Mouse (Mus musculus) MEL (cell line): ENCODE measurements around the gene Cox4i2. TPM values are rescaled to one million over a fixed set of nuclear protein-coding genes. Genes with fewer than 3 reads are reported as not detected.

Experiments
- DNase-seq: peaks from one replicate; pipeline ENCODE4 v3.0.0; 2011; ENCODE audit warnings: low read depth, low spot score
- H3K27ac ChIP-seq: 2 replicates; pipeline ENCODE4 v1.5.1; 2012; ENCODE audit warnings: low read depth, mild to moderate bottlenecking, control low read depth, low read length, moderate library complexity; ENCODE audit not compliant: control insufficient read depth
- H3K27me3 ChIP-seq, 2 experiments: fragments of 150-350 bp in 1 of 2; sonication (generic) in 1 of 2; 2 replicates each; pipeline ENCODE4 v1.6.1; 2012; ENCODE audit warnings: low read length in 2 of 2, mild to moderate bottlenecking in 2 of 2, improper control_type of control experiment in 1 of 2, moderate library complexity in 1 of 2; ENCODE audit not compliant: insufficient read depth in 2 of 2, control insufficient read depth in 1 of 2
- H3K36me3 ChIP-seq, 2 experiments: 2 replicates each; pipeline ENCODE4 v1.6.1; 2012 to 2014; ENCODE audit warnings: low read length in 2 of 2, improper control_type of control experiment in 1 of 2, inconsistent platforms in 1 of 2, mild to moderate bottlenecking in 1 of 2; ENCODE audit not compliant: insufficient read depth in 2 of 2, control insufficient read depth in 1 of 2
- H3K4me1 ChIP-seq, 2 experiments: fragments of 150-350 bp in 1 of 2; sonication (generic) in 1 of 2; 2 replicates each; pipeline ENCODE4 v1.6.1; 2012; ENCODE audit warnings: low read length in 2 of 2, improper control_type of control experiment in 1 of 2, mild to moderate bottlenecking in 1 of 2; ENCODE audit not compliant: insufficient read depth in 2 of 2, control insufficient read depth in 1 of 2
- H3K4me3 ChIP-seq, 2 experiments: fragments of 150-350 bp in 1 of 2; sonication (generic) in 1 of 2; 2 replicates each; pipeline ENCODE4 v1.5.1; 2012; ENCODE audit warnings: low read depth in 2 of 2, low read length in 2 of 2, mild to moderate bottlenecking in 2 of 2, moderate library complexity in 2 of 2, control low read depth in 1 of 2, improper control_type of control experiment in 1 of 2; ENCODE audit not compliant: control insufficient read depth in 1 of 2, insufficient read depth in 1 of 2
- H3K79me2 ChIP-seq: 2 replicates; pipeline ENCODE4 v1.6.1; 2012; ENCODE audit warnings: mild to moderate bottlenecking, low read length, moderate library complexity; ENCODE audit not compliant: control insufficient read depth, poor library complexity, insufficient read depth
- H3K9ac ChIP-seq: 2 replicates; pipeline ENCODE4 v1.6.1; 2012; ENCODE audit warnings: low read depth, mild to moderate bottlenecking, control low read depth, low read length, moderate library complexity; ENCODE audit not compliant: control insufficient read depth, poor library complexity, severe bottlenecking
- H3K9me3 ChIP-seq: fragments of 150-350 bp; sonication (generic); replicated peaks from 2 replicates; pipeline ENCODE4 v1.6.1; 2012; ENCODE audit warnings: mild to moderate bottlenecking, low read length, improper control_type of control experiment, moderate library complexity; ENCODE audit not compliant: insufficient read depth
- BHLHE40 ChIP-seq: IDR thresholded peaks from 2 replicates; pipeline ENCODE4 v1.6.1; 2012; ENCODE audit warnings: low read depth, mild to moderate bottlenecking, inconsistent platforms, low read length, improper control_type of control experiment, borderline replicate concordance
- CHD1 ChIP-seq: IDR thresholded peaks from 2 replicates; pipeline ENCODE4 v1.6.1; 2012; ENCODE audit warnings: low read depth, mild to moderate bottlenecking, inconsistent platforms, low read length, improper control_type of control experiment
- CHD2 ChIP-seq: IDR thresholded peaks from 2 replicates; pipeline ENCODE4 v1.6.1; 2011; ENCODE audit warnings: low read length, improper control_type of control experiment
- ELF1 ChIP-seq: IDR thresholded peaks from 2 replicates; pipeline ENCODE4 v1.6.1; 2014; ENCODE audit warnings: low read depth, mild to moderate bottlenecking, inconsistent platforms, low read length, improper control_type of control experiment, moderate library complexity
- ETS1 ChIP-seq: IDR thresholded peaks from 2 replicates; pipeline ENCODE4 v1.6.1; 2012; ENCODE audit warnings: low read depth, mild to moderate bottlenecking, inconsistent platforms, low read length, improper control_type of control experiment, moderate library complexity
- GABPA ChIP-seq: IDR thresholded peaks from 2 replicates; pipeline ENCODE4 v1.6.1; 2012; ENCODE audit warnings: low read depth, mild to moderate bottlenecking, inconsistent platforms, low read length, improper control_type of control experiment, moderate library complexity
- HCFC1 ChIP-seq: IDR thresholded peaks from 2 replicates; pipeline ENCODE4 v1.6.1; 2012; ENCODE audit warnings: low read depth, mild to moderate bottlenecking, inconsistent platforms, low read length, improper control_type of control experiment, moderate library complexity
- MAX ChIP-seq: IDR thresholded peaks from 2 replicates; pipeline ENCODE4 v1.6.1; 2011; ENCODE audit warnings: low read length, improper control_type of control experiment
- MAZ ChIP-seq: IDR thresholded peaks from 2 replicates; pipeline ENCODE4 v1.6.1; 2012; ENCODE audit warnings: low read depth, mild to moderate bottlenecking, inconsistent platforms, low read length, improper control_type of control experiment
- MEF2A ChIP-seq: IDR thresholded peaks from 2 replicates; pipeline ENCODE4 v1.6.1; 2014; ENCODE audit warnings: low read depth, mild to moderate bottlenecking, inconsistent platforms, low read length, improper control_type of control experiment; ENCODE audit not compliant: poor library complexity, insufficient replicate concordance, severe bottlenecking; ENCODE audit errors: extremely low read depth
- MYB ChIP-seq: IDR thresholded peaks from 2 replicates; pipeline ENCODE4 v1.6.1; 2011; ENCODE audit warnings: mild to moderate bottlenecking, low read depth, low read length, improper control_type of control experiment
- MYC ChIP-seq: IDR thresholded peaks from 2 replicates; pipeline ENCODE4 v1.6.1; 2011; ENCODE audit warnings: low read depth, mild to moderate bottlenecking, low read length, improper control_type of control experiment, moderate library complexity
- NELFE ChIP-seq: IDR thresholded peaks from 2 replicates; pipeline ENCODE4 v1.6.1; 2011; ENCODE audit warnings: low read depth, low read length, improper control_type of control experiment
- NRF1 ChIP-seq: IDR thresholded peaks from 2 replicates; pipeline ENCODE4 v1.6.1; 2014; ENCODE audit warnings: low read depth, mild to moderate bottlenecking, inconsistent platforms, low read length, improper control_type of control experiment, moderate library complexity; ENCODE audit not compliant: poor library complexity, insufficient read depth, severe bottlenecking
- POLR2A ChIP-seq, 2 experiments: IDR thresholded peaks; 2 replicates each; pipeline ENCODE4 v1.6.1; 2011 to 2012; ENCODE audit warnings: low read length in 2 of 2, mild to moderate bottlenecking in 2 of 2, control low read depth in 1 of 2, improper control_type of control experiment in 1 of 2, low read depth in 1 of 2, moderate library complexity in 1 of 2; ENCODE audit not compliant: control insufficient read depth in 1 of 2, insufficient read depth in 1 of 2, poor library complexity in 1 of 2
- POLR2AphosphoS5 ChIP-seq: IDR thresholded peaks from 2 replicates; pipeline ENCODE4 v1.6.1; 2012; ENCODE audit warnings: low read depth, borderline replicate concordance, mild to moderate bottlenecking, inconsistent platforms, low read length, moderate library complexity, mixed read lengths
- RAD21 ChIP-seq: IDR thresholded peaks from 2 replicates; pipeline ENCODE4 v1.6.1; 2011; ENCODE audit warnings: mild to moderate bottlenecking, low read depth, low read length, improper control_type of control experiment
- SIN3A ChIP-seq: IDR thresholded peaks from 2 replicates; pipeline ENCODE4 v1.6.1; 2012; ENCODE audit warnings: low read length, improper control_type of control experiment, inconsistent platforms
- TAL1 ChIP-seq: IDR thresholded peaks from 2 replicates; pipeline ENCODE4 v1.6.1; 2012; ENCODE audit warnings: mild to moderate bottlenecking, inconsistent platforms, low read length, moderate library complexity, mixed read lengths
- TBP ChIP-seq: IDR thresholded peaks from 2 replicates; pipeline ENCODE4 v1.8.0; 2011; ENCODE audit warnings: low read depth, low read length, improper control_type of control experiment
- USF1 ChIP-seq: IDR thresholded peaks from 2 replicates; pipeline ENCODE4 v1.6.1; 2014; ENCODE audit warnings: low read depth, mild to moderate bottlenecking, inconsistent platforms, low read length, improper control_type of control experiment, moderate library complexity
- ZC3H11A ChIP-seq: IDR thresholded peaks from 2 replicates; pipeline ENCODE4 v1.6.1; 2012; ENCODE audit warnings: low read depth, mild to moderate bottlenecking, inconsistent platforms, low read length, improper control_type of control experiment
- ZMIZ1 ChIP-seq: IDR thresholded peaks from 2 replicates; pipeline ENCODE4 v1.6.1; 2012; ENCODE audit warnings: low read depth, mild to moderate bottlenecking, inconsistent platforms, low read length, improper control_type of control experiment, moderate library complexity
- polyA plus RNA-seq, 2 experiments: library from polyadenylated mRNA; stranded (reverse) in 1 of 2; unstranded in 1 of 2; fragments of >175 nt in 1 of 2; fragments of >200 nt in 1 of 2; gene quantifications; 2 replicates each; pipeline versions ENCODE4 v1.2.1 to v1.2.4; 2012; ENCODE audit warnings: low replicate concordance in 2 of 2, low read depth in 1 of 2; ENCODE audit not compliant: insufficient read length in 2 of 2, insufficient read depth in 1 of 2, missing spikeins in 1 of 2
- total RNA-seq: library from RNA; depleted of rRNA; stranded (reverse); fragments of 300-350 nt; gene quantifications from 2 replicates; pipeline ENCODE4 v1.2.3, GENCODE M21; 2012

Gene Cox4i2
- total and polyA plus RNA-seq, 3 experiments, result 0.17 TPM; not detected in 2

GRCm38 (mm10) chr2:152726751-152727335 is 27.1 kb upstream of the Cox4i2 start:
- DNase-seq, result no peak
- Histone ChIP-seq H3K27ac (no peak overlapping the region), H3K27me3 (no peaks in the 10 kb centered on the region; a peak in 1 of 4 replicates), H3K4me1 (no peaks in the 10 kb centered on the region), H3K9me3 (no peaks in the 10 kb centered on the region), H3K9ac (no peak overlapping the region), H3K4me3 (no peak overlapping the region), H3K79me2 (no peaks in the 10 kb centered on the region), H3K36me3 (no peaks in the 10 kb centered on the region)
- TF ChIP-seq ZC3H11A (no peak), MAZ (no peak), ETS1 (no peak), MYB (no peak), MAX (no peak), TBP (no peak), BHLHE40 (no peak), NELFE (no peak), USF1 (no peak)

- DNase-seq, result no peak
- H3K4me1 ChIP-seq, result no peaks in the 10 kb centered on the region
- TF ChIP-seq GABPA (no peak), ELF1 (no peak), MYC (no peak), ZMIZ1 (no peak), SIN3A (no peak), NRF1 (no peak), MEF2A (no peak), RAD21 (no peak), TAL1 (no peak), HCFC1 (no peak), MYB (no peak), POLR2AphosphoS5 (no peak), CHD2 (no peak), NELFE (no peak), POLR2A (IDR thresholded peaks at IDR 0.05; ENCODE audit: control insufficient read depth in 1 of 2, insufficient read depth in 1 of 2, low read depth in 1 of 2, low read length in 2 of 2, poor library complexity in 1 of 2) (no peak), TBP (no peak), CHD1 (no peak), BHLHE40 (no peak)
- H3K27ac ChIP-seq, result no peak overlapping the region
- no peaks in the 10 kb centered on the region; a peak in 1 of 4 replicates for H3K27me3 ChIP-seq
- no peak overlapping the region for H3K9ac ChIP-seq
- H3K9me3 ChIP-seq, result no peaks in the 10 kb centered on the region
- no peaks in the 10 kb centered on the region for H3K36me3 ChIP-seq
- no peaks in the 10 kb centered on the region for H3K79me2 ChIP-seq
- no peak overlapping the region for H3K4me3 ChIP-seq
These were observed 26.0 kb upstream of the Cox4i2 start for GRCm38 (mm10) chr2:152727795-152728510.
